Mouse (Mus musculus) retina, postnatal 7 days (tissue): ENCODE measurements at regions not wholly inside any gene's neighbourhood (a gene's known extent, or its start where the extent isn't known, plus 50 kb on each side); places are given as distances from the start of the nearest gene placed in this dataset.

Experiments used
- DNase-seq: peaks from one replicate; pipeline ENCODE4 v3.0.0-alpha.2; 2012; ENCODE audit warnings: low read depth, low spot score

GRCm38 (mm10) chr1:119364901-119365300 lies 57.1 kb downstream of the Inhbb start:
- no peak for DNase-seq

GRCm38 (mm10) chr1:119358096-119358495 lies 64.0 kb downstream of the Inhbb start:
- no peak for DNase-seq

- no peak for DNase-seq
Measured at GRCm38 (mm10) chr1:119356916-119357315, 65.1 kb downstream of the Inhbb start.

GRCm38 (mm10) chr1:119355456-119355855 lies 66.6 kb downstream of the Inhbb start:
- no peak for DNase-seq

GRCm38 (mm10) chr1:119351567-119351966 lies 70.5 kb downstream of the Inhbb start:
- no peak for DNase-seq

- DNase-seq = no peak
Measured at GRCm38 (mm10) chr1:119350846-119351245, 71.2 kb downstream of the Inhbb start.

DNA sequence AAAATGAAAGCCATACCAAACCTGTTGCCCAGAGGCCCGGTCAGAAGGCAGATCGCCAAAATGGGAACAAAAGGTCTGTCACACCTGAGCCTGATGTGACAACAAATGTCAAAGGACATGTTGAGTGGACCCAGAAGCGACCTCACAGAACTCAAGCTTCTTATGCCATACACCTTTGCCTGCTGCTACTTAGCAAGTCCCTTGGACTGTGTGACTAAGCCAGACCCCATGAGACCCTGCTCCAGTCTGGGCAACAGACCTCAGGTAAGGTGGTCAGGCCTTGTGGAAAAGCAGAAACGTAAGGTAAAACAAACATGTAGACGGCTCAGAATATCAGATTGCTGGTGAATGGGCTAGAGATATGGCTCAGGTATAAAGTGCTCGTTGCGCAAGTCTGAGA lies 71.8 kb downstream of the Inhbb start:
- no peak for DNase-seq

- DNase-seq = no peak
Measured at GRCm38 (mm10) chr1:119348456-119349208, 73.4 kb downstream of the Inhbb start.

GRCm38 (mm10) chr1:119347749-119348148 lies 74.3 kb downstream of the Inhbb start:
- DNase-seq = no peak

DNA sequence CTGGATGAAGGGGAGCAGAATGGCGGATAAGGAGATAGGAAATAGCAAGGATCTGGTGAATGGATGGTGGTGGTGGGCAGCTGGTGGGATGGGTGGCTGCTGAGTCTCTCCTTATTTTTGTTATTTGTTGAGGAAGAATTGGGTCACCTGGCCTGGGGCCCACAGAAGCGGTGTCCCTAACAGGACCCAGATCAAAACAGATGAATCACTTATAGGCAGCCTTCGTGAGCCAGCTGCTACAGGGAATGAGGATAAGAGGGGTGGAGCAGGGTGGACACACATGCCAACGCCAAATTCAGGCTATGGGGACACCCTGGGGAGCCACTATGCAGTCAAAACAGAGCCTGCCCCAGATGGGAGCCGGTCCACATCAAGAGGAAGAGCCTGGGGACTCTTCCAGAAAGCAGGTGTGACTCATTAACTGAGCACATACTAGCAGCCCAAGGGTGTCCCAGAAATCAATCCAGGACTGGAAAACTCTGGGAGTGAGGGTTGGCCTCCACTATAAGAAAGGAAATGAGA lies 75.4 kb downstream of the Inhbb start:
- no peak for DNase-seq

DNA sequence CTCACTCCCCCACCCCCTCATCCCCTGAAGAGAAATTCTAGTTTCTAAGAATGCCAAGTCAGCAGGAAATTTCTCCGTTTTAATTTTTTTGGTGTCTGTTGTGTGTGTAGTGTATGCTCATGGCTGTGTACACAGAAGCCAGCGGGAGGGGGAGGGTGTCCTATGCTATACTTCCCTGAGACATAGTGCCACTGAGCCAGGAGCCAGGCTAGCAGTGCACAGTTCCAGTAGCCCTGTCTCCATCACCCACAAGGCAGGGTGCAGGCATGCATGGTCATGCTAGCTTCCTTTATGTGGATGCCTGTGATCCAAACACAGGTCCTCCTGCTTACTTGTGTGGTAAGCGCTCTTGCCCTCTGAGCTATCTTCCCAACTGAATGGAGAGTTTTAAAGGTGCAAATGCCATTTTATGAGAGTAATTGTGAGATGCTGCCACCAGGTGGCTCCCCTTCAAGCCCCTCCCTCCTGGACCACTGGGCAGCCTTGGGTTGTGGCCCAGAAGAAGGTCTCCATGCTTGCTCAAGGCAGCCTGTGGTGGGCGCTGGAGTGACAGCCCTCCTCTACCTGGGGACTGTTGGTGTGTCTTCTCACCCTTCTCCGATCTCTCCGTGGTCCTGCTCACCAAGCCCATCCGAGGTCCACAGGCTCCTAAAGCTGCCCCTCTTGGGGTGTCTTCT lies 76.8 kb downstream of the Inhbb start:
- DNase-seq = no peak

GRCm38 (mm10) chr1:119344046-119344445 lies 78.0 kb downstream of the Inhbb start:
- DNase-seq = no peak

- no peak for DNase-seq
Measured at GRCm38 (mm10) chr1:119335171-119335570, 86.9 kb downstream of the Inhbb start.

DNA sequence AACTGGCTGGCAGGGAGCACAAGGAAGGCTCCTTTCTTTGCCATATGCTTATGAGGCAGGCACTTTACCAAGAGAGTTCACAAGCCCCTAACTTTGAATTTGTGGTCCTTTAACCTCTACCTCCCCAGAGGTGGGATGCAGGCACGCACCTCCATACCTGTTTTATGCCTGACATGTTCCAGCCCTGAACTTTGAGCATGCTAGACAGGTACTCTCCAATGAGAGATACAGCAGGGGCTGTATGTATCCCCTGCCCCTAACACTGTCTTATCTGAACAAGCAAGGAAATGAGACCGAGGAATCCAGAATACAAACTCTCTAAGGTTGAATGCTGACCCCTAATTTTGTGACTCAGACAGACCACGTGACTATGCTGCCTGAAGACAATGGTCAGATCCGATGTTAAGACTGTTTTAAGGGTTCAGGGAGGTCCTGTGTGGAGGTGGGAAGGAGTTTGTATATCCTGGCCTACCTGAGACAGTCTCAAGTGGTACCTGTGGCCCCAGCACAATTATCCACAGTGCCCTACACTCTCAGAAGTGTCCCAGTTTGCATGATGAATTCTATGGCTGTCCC lies 91.2 kb downstream of the Inhbb start:
- no peak for DNase-seq

DNA sequence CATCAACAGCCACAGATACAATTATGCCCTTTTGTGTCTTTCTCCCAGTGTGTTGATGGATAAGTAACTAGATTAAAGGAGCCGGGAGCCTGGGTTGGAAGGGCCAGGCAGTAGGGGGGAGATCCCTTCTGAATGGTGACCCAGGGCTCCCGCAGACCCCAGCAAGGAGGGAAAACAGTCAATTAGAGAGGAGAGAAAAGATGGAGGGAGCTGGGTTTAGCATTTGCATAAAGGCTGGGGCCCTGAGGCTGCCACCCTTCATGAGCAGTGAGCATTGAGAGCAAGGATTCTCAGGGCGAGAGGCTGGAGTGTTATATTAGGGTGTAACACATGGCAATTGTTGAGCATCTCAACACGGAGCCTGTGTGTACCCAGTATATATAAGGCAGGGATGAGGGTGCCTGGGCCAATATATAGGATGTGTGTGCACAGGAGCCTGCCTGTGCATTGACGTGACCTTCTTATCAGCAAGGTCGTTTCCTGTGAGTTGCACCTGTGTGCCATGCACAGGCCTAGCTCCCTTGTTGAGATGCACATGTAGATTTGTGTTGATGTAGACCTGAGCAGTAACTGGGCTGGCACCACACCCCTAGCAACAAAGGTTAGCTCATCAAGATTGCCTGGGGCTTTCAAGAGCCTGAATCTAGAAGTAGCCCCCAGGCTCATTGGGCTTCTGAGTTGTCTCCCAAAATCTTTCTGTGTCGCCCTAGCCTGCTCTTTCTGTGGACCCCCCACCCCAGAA lies 92.2 kb downstream of the Inhbb start:
- no peak for DNase-seq

GRCm38 (mm10) chr1:119328921-119329692 lies 92.9 kb downstream of the Inhbb start:
- DNase-seq = no peak

DNA sequence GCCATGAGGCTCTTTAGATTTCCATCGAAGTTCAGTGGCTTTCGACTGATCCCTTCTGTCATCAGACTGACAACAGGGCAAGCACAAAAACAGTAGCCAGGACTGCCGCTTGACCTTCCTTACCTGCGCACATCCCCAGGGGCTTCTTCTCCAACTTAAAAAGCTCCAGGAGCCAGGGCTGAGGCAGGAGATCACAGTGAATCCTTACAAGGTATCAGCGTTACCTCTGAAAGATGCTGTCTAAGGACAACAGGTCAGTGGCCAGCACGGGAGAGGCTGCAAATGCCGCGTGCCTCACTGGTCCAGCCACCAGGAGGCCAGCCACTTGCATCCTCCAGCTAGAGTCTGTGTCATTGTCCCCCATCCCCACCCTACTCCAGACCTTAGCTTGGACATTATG lies 97.5 kb downstream of the Inhbb start:
- DNase-seq = no peak

- DNase-seq = no peak
Measured at GRCm38 (mm10) chr1:119322279-119322995, 99.6 kb downstream of the Inhbb start.

DNA sequence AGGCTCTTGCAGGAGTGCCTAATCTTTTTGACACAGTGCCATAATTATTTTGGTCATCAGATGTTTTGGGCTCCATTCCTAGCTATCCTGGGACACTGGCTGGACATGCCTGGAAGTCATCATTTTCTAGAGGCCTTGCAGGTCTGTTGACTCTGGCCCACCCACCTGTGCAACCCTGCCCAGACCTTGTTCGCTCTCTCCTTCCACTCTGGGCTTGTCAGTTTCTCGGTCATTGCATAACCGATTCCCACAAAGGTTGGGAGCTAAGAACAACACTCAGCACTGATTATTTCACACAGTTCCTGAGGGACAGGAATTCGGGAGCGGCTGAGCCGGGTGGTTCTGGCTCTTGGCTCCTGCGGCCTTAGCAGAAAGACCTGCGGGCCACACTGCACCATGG lies 100.2 kb downstream of the Inhbb start:
- DNase-seq = no peak

GRCm38 (mm10) chr1:119317006-119317405 lies 105.0 kb downstream of the Inhbb start:
- DNase-seq = no peak
